Mouse (Mus musculus): ENCODE results near the gene 1700129C05Rik. TPM values are rescaled to one million over a fixed set of nuclear protein-coding genes. Genes with fewer than 3 reads are reported as not detected.

The 1700129C05Rik gene
- not detected for total RNA-seq (2021)
- long read RNA-seq, experiment 1: 0 reads
- long read RNA-seq, experiment 2: 0 reads

GRCm38 (mm10) chr14:59142793-59143192 lies at the start of gene 1700129C05Rik:
TSS of gene 1700129C05Rik (minus strand) at chr14:59142893.
- DNase-seq: no peak

GRCm38 (mm10) chr14:59186121-59186520 lies 43.4 kb upstream of the 1700129C05Rik start:
- no peak for DNase-seq

- DNase-seq: no peak
Observed at GRCm38 (mm10) chr14:59185514-59185913, 42.8 kb upstream of the 1700129C05Rik start.

GRCm38 (mm10) chr14:59182732-59183131 lies 40.0 kb upstream of the 1700129C05Rik start:
- DNase-seq: no peak

GRCm38 (mm10) chr14:59178649-59179048 lies 36.0 kb upstream of the 1700129C05Rik start, which contains the start of gene Gm5142:
TSS of gene Gm5142 (minus strand) at chr14:59178749.
- no peak for DNase-seq

- no peak for DNase-seq
Observed at GRCm38 (mm10) chr14:59157016-59157698, 14.5 kb upstream of the 1700129C05Rik start.

- DNase-seq: peak in 1 of 2 experiments; percentile 5
Observed at GRCm38 (mm10) chr14:59155589-59155988, 12.9 kb upstream of the 1700129C05Rik start.

GRCm38 (mm10) chr14:59114281-59114680 lies 28.4 kb downstream of the 1700129C05Rik start:
- DNase-seq: no peak

- peak; percentile 15 to 22 for DNase-seq
Observed at GRCm38 (mm10) chr14:59104006-59104605, 38.6 kb downstream of the 1700129C05Rik start.

GRCm38 (mm10) chr14:59093601-59094000 lies 49.1 kb downstream of the 1700129C05Rik start:
- DNase-seq: no peak

GRCm38 (mm10) chr14:59084396-59084795 lies 58.3 kb downstream of the 1700129C05Rik start:
- DNase-seq: peak; percentile 22 to 81

Other genes with a start within 250 kb of the 1700129C05Rik start
- not detected for gene Gm5142, start 35.9 kb upstream of the 1700129C05Rik start, total RNA-seq (2021)
- 10 to 100 TPM; 13.7 to 14.2 TPM for gene Rcbtb1, start 58.3 kb upstream of the 1700129C05Rik start, total RNA-seq (2021)
- not detected for gene Gm6904, start 117.3 kb upstream of the 1700129C05Rik start, total RNA-seq (2021)
- under 1 TPM; 0.35 to 0.46 TPM for gene Phf11a, start 154.6 kb upstream of the 1700129C05Rik start, total RNA-seq (2021)
- under 1 TPM; 0.77 to 0.98 TPM for gene Phf11b, start 198.5 kb upstream of the 1700129C05Rik start, total RNA-seq (2021)
- 1 to 10 TPM; 5.0 to 5.6 TPM for gene Phf11d, start 222.6 kb upstream of the 1700129C05Rik start, total RNA-seq (2021)

Data from heart, adult 18-20 months (tissue).